Mouse (Mus musculus) forebrain, embryonic 12.5 days (tissue): ENCODE measurements around the gene Esp23. TPM values are rescaled to one million over a fixed set of nuclear protein-coding genes. Genes with fewer than 3 reads are reported as not detected.
"Not testable (repeated sequence)": the region's sequence is repeated elsewhere in the genome, so short reads cannot be mapped to it uniquely, and the experiment has no call there.

Experiments
- ATAC-seq: fragments of 200-750 bp; cut with Nextera tagmentation; 2 replicates; pipeline ENCODE4 v1.8.0; 2017; ENCODE audit warnings: moderate TSS enrichment; ENCODE audit not compliant: low FRiP score
- H3K27ac ChIP-seq: fragments of 300-500 bp; sonication (generic); 2 replicates; pipeline ENCODE4 v1.5.1; 2016; ENCODE audit warnings: mild to moderate bottlenecking
- H3K27me3 ChIP-seq: fragments of 300-500 bp; sonication (generic); 2 replicates; pipeline ENCODE4 v1.6.1; 2016; ENCODE audit warnings: mild to moderate bottlenecking
- H3K36me3 ChIP-seq: fragments of 300-500 bp; sonication (generic); replicated peaks from 2 replicates; pipeline ENCODE4 v1.6.1; 2016; ENCODE audit warnings: mild to moderate bottlenecking
- H3K4me1 ChIP-seq: fragments of 300-500 bp; sonication (generic); 2 replicates; pipeline ENCODE4 v1.6.1; 2016
- H3K4me2 ChIP-seq: fragments of 300-500 bp; sonication (generic); 2 replicates; pipeline ENCODE4 v1.6.1; 2016; ENCODE audit warnings: mild to moderate bottlenecking, moderate library complexity
- H3K4me3 ChIP-seq: fragments of 300-500 bp; sonication (generic); replicated peaks from 2 replicates; pipeline ENCODE4 v1.5.1; 2016; ENCODE audit warnings: mild to moderate bottlenecking
- H3K9ac ChIP-seq: fragments of 300-500 bp; sonication (generic); 2 replicates; pipeline ENCODE4 v1.6.1; 2016; ENCODE audit warnings: mild to moderate bottlenecking
- H3K9me3 ChIP-seq: fragments of 300-500 bp; sonication (generic); 2 replicates; pipeline ENCODE4 v1.6.1; 2016
- WGBS: fragments of 180-500 bp; shearing (Covaris S2); methylation state at CpG from one replicate; pipeline ENCODE4 v1.1.7; 2016; 5-methylcytosine and 5-hydroxymethylcytosine counted together
- polyA plus RNA-seq: library from polyadenylated mRNA; unstranded; fragments of >200 nt; fragmentation: Nextera tagmentation; extraction: Ambion mirVana; gene quantifications from 2 replicates; pipeline ENCODE4 v1.2.1, GENCODE M21; 2016

The Esp23 gene
- polyA plus RNA-seq: not detected in 2 replicates

- Histone ChIP-seq H3K27ac (no peak within 1 kb of the TSS), H3K4me2 (no peak within 1 kb of the TSS), H3K9me3 (peaks cover 4% of the 10 kb centered on the region; the same call in 1 of the 2 replicates), H3K36me3 (no peaks in the 10 kb centered on the region), H3K4me3 (no peak within 1 kb of the TSS), H3K4me1 (no peaks in the 10 kb centered on the region), H3K9ac (no peak within 1 kb of the TSS), H3K27me3 (no peaks in the 10 kb centered on the region)
- WGBS: 64% methylated on average over 1 of the region's 1 CpGs
- ATAC-seq: no peak
Observed at GRCm38 (mm10) chr17:39076937-39077336, at the start of gene Esp23. Gene Esp23, minus strand, starts transcription at chr17:39077037.

GRCm38 (mm10) chr17:39107126-39107525, 30.3 kb upstream of the Esp23 start:
- not testable (repeated sequence) for H3K4me3 ChIP-seq, H3K36me3 ChIP-seq, H3K4me2 ChIP-seq, ATAC-seq, H3K27me3 ChIP-seq, H3K4me1 ChIP-seq, H3K27ac ChIP-seq, H3K9ac ChIP-seq
- peaks cover 24% of the 10 kb centered on the region for H3K9me3 ChIP-seq
- WGBS: 75% methylated on average over 11 of the region's 11 CpGs

- Histone ChIP-seq H3K4me1 (no peaks in the 10 kb centered on the region), H3K9me3 (peaks cover 10% of the 10 kb centered on the region; the same call in 1 of the 2 replicates), H3K27me3 (no peaks in the 10 kb centered on the region), H3K9ac (no peak within 1 kb of the TSS), H3K36me3 (no peaks in the 10 kb centered on the region), H3K4me2 (no peak within 1 kb of the TSS), H3K4me3 (no peak within 1 kb of the TSS), H3K27ac (no peak within 1 kb of the TSS)
- no peak for ATAC-seq
- WGBS: 98% methylated on average over 1 of the region's 1 CpGs
Observed at GRCm38 (mm10) chr17:39095034-39095433, 18.2 kb upstream of the Esp23 start, which contains the start of gene Esp22. Gene Esp22, plus strand, starts transcription at chr17:39095334.

- no peak overlapping the region for H3K4me2 ChIP-seq
- H3K4me1 ChIP-seq: no peaks in the 10 kb centered on the region
- peaks cover 10% of the 10 kb centered on the region; the same call in 1 of the 2 replicates for H3K9me3 ChIP-seq
- H3K36me3 ChIP-seq: no peaks in the 10 kb centered on the region
- H3K9ac ChIP-seq: no peak overlapping the region
- H3K27ac ChIP-seq: no peak overlapping the region
- H3K4me3 ChIP-seq: no peak overlapping the region
- ATAC-seq: no peak
- no peaks in the 10 kb centered on the region for H3K27me3 ChIP-seq
Observed at GRCm38 (mm10) chr17:39063641-39064040, 13.2 kb downstream of the Esp23 start.

- Histone ChIP-seq H3K4me2 (no peak within 1 kb of the TSS), H3K27me3 (no peaks in the 10 kb centered on the region), H3K27ac (no peak within 1 kb of the TSS), H3K4me1 (no peaks in the 10 kb centered on the region), H3K4me3 (no peak within 1 kb of the TSS), H3K36me3 (no peaks in the 10 kb centered on the region), H3K9me3 (no peaks in the 10 kb centered on the region), H3K9ac (no peak within 1 kb of the TSS)
- ATAC-seq: no peak
Observed at GRCm38 (mm10) chr17:39043241-39043640, 33.6 kb downstream of the Esp23 start, which contains the start of gene Gm21903. Gene Gm21903, minus strand, starts transcription at chr17:39043341.

GRCm38 (mm10) chr17:39036395-39036794, 40.4 kb downstream of the Esp23 start, which contains the start of gene Esp24:
Gene Esp24, plus strand, starts transcription at chr17:39036695.
- H3K9ac ChIP-seq, H3K27me3 ChIP-seq, H3K4me3 ChIP-seq, H3K27ac ChIP-seq, ATAC-seq, H3K4me1 ChIP-seq, H3K4me2 ChIP-seq, H3K9me3 ChIP-seq, H3K36me3 ChIP-seq: not testable (repeated sequence)
- 91% methylated on average over 3 of the region's 3 CpGs for WGBS

Other genes starting within 250 kb of the Esp23 start
- gene Esp24, start 40.3 kb downstream of the Esp23 start, polyA plus RNA-seq: not detected in 2 replicates
- gene Gm21903, start 33.7 kb downstream of the Esp23 start, polyA plus RNA-seq: not detected in 2 replicates
- not detected in 2 replicates for gene Esp22, start 18.3 kb upstream of the Esp23 start, polyA plus RNA-seq